Mouse (Mus musculus) neural tube, embryonic 13.5 days (tissue): ENCODE data around the gene Abcc10. TPM values are rescaled to one million over a fixed set of nuclear protein-coding genes. Genes with fewer than 3 reads are reported as not detected.

Source experiments
- polyA plus RNA-seq: library from polyadenylated mRNA; unstranded; fragments of >200 nt; fragmentation: Nextera tagmentation; extraction: Ambion mirVana; gene quantifications from 2 replicates; pipeline ENCODE4 v1.2.1, GENCODE M21; 2015

Abcc10 gene
- polyA plus RNA-seq, 1 experiment from 2014 or later = 9.2 TPM

Other genes with a start within 250 kb of the Abcc10 start
- 144 and 154 TPM in 2 replicates for gene Mrps18a, start 217.4 kb downstream of the Abcc10 start, polyA plus RNA-seq
- 17.3 and 19.9 TPM in 2 replicates for gene Rsph9, start 184.1 kb downstream of the Abcc10 start, polyA plus RNA-seq
- gene Mad2l1bp, start 174.8 kb downstream of the Abcc10 start, polyA plus RNA-seq = 24.1 and 30.8 TPM in 2 replicates
- 35.9 and 38.2 TPM in 2 replicates for gene Gtpbp2, start 167.3 kb downstream of the Abcc10 start, polyA plus RNA-seq
- gene Polh, start 125.7 kb downstream of the Abcc10 start, polyA plus RNA-seq = 8.0 and 8.4 TPM in 2 replicates
- gene Xpo5, start 125.6 kb downstream of the Abcc10 start, polyA plus RNA-seq = 34.3 and 35.2 TPM in 2 replicates
- gene Polr1c, start 80.3 kb downstream of the Abcc10 start, polyA plus RNA-seq = 84.3 and 93.8 TPM in 2 replicates
- 81.9 and 83.1 TPM in 2 replicates for gene Yipf3, start 80.3 kb downstream of the Abcc10 start, polyA plus RNA-seq
- gene Lrrc73, start 74.8 kb downstream of the Abcc10 start, polyA plus RNA-seq = 5.2 and 5.8 TPM in 2 replicates
- 35.7 and 36.7 TPM in 2 replicates for gene Tjap1, start 45.3 kb downstream of the Abcc10 start, polyA plus RNA-seq
- 9.0 and 9.6 TPM in 2 replicates for gene Dlk2, start 30.9 kb downstream of the Abcc10 start, polyA plus RNA-seq
- 20.1 and 20.2 TPM in 2 replicates for gene Zfp318, start 55.4 kb upstream of the Abcc10 start, polyA plus RNA-seq
- gene Crip3, start 100.6 kb upstream of the Abcc10 start, polyA plus RNA-seq = 0.96 and 1.5 TPM in 2 replicates
- not detected in 2 replicates for gene Slc22a7, start 110.1 kb upstream of the Abcc10 start, polyA plus RNA-seq
- 6.0 and 6.9 TPM in 2 replicates for gene Ttbk1, start 159.3 kb upstream of the Abcc10 start, polyA plus RNA-seq
- 19.0 and 19.2 TPM in 2 replicates for gene Dnph1, start 168.4 kb upstream of the Abcc10 start, polyA plus RNA-seq
- gene Cul9, start 218.0 kb upstream of the Abcc10 start, polyA plus RNA-seq = 16.4 and 17.0 TPM in 2 replicates
- 4.7 and 5.4 TPM in 2 replicates for gene Srf, start 227.8 kb upstream of the Abcc10 start, polyA plus RNA-seq